ENCODE assay signal across 8 mouse cellular contexts in the genomic region with DNA sequence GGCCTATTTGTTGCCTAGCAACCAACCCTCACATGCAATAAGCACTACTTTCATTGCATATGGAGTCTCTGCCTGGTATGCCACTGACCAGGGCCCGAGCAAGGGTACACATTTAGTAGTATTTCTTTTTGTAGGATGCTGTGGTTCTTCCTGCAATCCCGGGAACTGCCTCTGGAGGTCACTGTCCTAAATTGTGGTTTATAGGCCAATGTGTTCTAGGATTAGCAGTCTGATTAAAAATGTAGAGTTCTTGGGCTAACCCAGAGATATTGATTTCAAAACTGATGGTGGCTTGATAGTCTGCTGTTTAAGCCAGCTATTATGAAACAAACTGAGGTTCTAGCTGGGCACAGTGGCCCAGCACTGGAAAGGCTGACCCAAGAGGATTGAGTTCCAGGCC. TPM values are rescaled to one million over a fixed set of nuclear protein-coding genes. Genes with fewer than 3 reads are reported as not detected.
DNase-seq lines count a peak whose midpoint lies in the region; ATAC-seq lines count a peak whose summit lies in the region.
"Had no signal": no experiment of that assay in that cellular context is flagged by ENCODE, and none has a peak within 500 bp of the region (broad histone marks: within the 10 kb centered on the region; RNA-seq: fewer than 3 reads in every experiment).

No protein-coding gene starts in this region.

- no peaks in the 10 kb centered on the region for H3K9me3 ChIP-seq in liver, embryonic 11.5 days (ENCODE audit: control insufficient read depth, low read length)
- H3K9me3 ChIP-seq: lung, embryonic 15.5 days had no signal

- WGBS in liver, embryonic 11.5 days, result 25% methylated on average over 2 of the region's 2 CpGs

- H3K27me3 ChIP-seq in liver, embryonic 11.5 days (replicated peaks; ENCODE audit: control insufficient read depth, insufficient read depth, low read length), result no peaks in the 10 kb centered on the region
- H3K27me3 ChIP-seq: lung, embryonic 15.5 days had no signal

- no peak overlapping the region for H3K4me3 ChIP-seq in liver, embryonic 11.5 days (ENCODE audit: low read depth, low read length)
- H3K4me3 ChIP-seq: lung, embryonic 15.5 days had no signal

- H3K4me2 ChIP-seq in liver, embryonic 11.5 days, result no peak overlapping the region
- H3K4me2 ChIP-seq: lung, embryonic 15.5 days had no signal

- no peak overlapping the region for H3K27ac ChIP-seq in liver, embryonic 11.5 days (ENCODE audit: low read depth, low read length)
- H3K27ac ChIP-seq: lung, embryonic 15.5 days had no signal

- intact Hi-C loops in heart, postnatal 14 days (cut with DNase I), result loop anchor here (10.0 kb wide), 1 partner anchor 778 kb away; a partner anchor contains a TSS

- no peaks in the 10 kb centered on the region for H3K4me1 ChIP-seq in liver, embryonic 11.5 days (replicated peaks; ENCODE audit: control insufficient read depth, insufficient read depth, low read length)

- H3K9ac ChIP-seq in liver, embryonic 11.5 days (ENCODE audit: low read depth, low read length), result no peak overlapping the region
- H3K9ac ChIP-seq: lung, embryonic 15.5 days had no signal

- ATAC-seq in liver, embryonic 11.5 days (replicated peaks; ENCODE audit: low FRiP score), result no peak

- DNase-seq in left cerebral cortex, adult 18-20 months (ENCODE audit: low spot score in 2 of 2), result peak; percentile 50 to 74
- no peak for DNase-seq in left cerebral cortex, adult 11 months (ENCODE audit: low spot score)
- peak; percentile 23 for DNase-seq in Muller cell, postnatal 12 days (ENCODE audit: inconsistent ontology term)
- peak; percentile 64 to 66 for DNase-seq in cerebellum, adult 18-20 months
- DNase-seq in heart, postnatal 14 days, result peak; percentile 54 to 69
- DNase-seq in liver, embryonic 11.5 days (ENCODE audit: low spot score), result peak; percentile 36
- DNase-seq in right cerebral cortex, postnatal 25 days, result peak; percentile 24

- no peaks in the 10 kb centered on the region for H3K36me3 ChIP-seq in liver, embryonic 11.5 days (ENCODE audit: control insufficient read depth, insufficient read depth, low read length)
- H3K36me3 ChIP-seq: lung, embryonic 15.5 days had no signal

RNA-seq across cellular contexts. Expression of a gene that starts 4.9 kb away (rescaled TPM):
- total RNA-seq in left cerebral cortex, adult 18-20 months (2021), result 10 to 100 TPM; 23.3 to 27.0 TPM
- total RNA-seq in heart, postnatal 14 days (2021), result 10 to 100 TPM; 11.1 to 14.4 TPM
- polyA plus RNA-seq in liver, embryonic 11.5 days (2014; fragmentation: Nextera tagmentation; extraction: Ambion mirVana), result 23.0 and 24.4 TPM in 2 replicates

RNA-seq across cellular contexts. Expression of a gene that starts 30.5 kb away (rescaled TPM):
- not detected for total RNA-seq in left cerebral cortex, adult 18-20 months (2021)
- not detected for total RNA-seq in heart, postnatal 14 days (2021)
- not detected in 2 replicates for polyA plus RNA-seq in liver, embryonic 11.5 days (2014; fragmentation: Nextera tagmentation; extraction: Ambion mirVana)
- polyA plus RNA-seq: lung, embryonic 15.5 days had no signal

RNA-seq across cellular contexts. Expression of a gene that starts 47.4 kb away (rescaled TPM):
- not detected for total RNA-seq in left cerebral cortex, adult 18-20 months (2021)
- not detected for total RNA-seq in heart, postnatal 14 days (2021)
- polyA plus RNA-seq in liver, embryonic 11.5 days (2014; fragmentation: Nextera tagmentation; extraction: Ambion mirVana), result 0.13 TPM in 1 of 2 replicates, not detected in the other
